Mouse (Mus musculus) urinary bladder, postnatal 14 days (tissue): ENCODE measurements around the gene Gns.

ENCODE experiments used
- DNase-seq: peaks from one replicate; pipeline ENCODE4 v3.0.0; 2021; ENCODE audit warnings: low spot score

Gene Gns

GRCm38 (mm10) chr10:121429981-121430682 is 65.2 kb downstream of the Gns start:
- no peak for DNase-seq

GRCm38 (mm10) chr10:121430764-121431540 is 66.1 kb downstream of the Gns start:
- DNase-seq = no peak

DNA sequence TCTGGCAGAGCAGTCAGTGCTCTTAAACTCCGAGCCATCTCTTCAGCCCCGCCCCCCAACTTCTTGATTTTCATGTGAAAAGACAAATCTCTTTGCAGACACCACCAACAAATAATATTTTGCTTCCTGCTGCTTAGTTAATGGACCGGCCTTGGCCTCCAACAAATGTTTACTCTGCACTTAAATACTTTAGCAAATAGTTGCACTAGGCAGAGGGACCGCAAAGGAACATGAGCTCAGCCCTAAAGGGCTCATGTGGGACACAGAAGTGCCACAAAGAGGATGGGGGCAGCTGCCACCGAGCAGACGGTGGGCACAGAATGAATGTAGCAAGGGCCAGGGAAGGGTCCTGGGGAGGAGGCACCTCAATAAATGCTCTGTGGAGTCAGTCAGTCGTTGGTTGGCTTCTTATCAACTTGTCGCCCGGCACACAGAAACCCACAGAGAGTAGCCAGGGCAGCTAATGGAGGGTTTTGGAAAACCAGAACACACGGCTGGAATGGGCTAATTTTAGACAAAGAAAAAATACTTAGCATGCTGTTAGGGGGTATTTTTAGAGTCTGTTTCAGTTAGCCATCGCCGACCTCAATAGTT is 67.2 kb downstream of the Gns start:
- DNase-seq = peak; percentile 59

DNA sequence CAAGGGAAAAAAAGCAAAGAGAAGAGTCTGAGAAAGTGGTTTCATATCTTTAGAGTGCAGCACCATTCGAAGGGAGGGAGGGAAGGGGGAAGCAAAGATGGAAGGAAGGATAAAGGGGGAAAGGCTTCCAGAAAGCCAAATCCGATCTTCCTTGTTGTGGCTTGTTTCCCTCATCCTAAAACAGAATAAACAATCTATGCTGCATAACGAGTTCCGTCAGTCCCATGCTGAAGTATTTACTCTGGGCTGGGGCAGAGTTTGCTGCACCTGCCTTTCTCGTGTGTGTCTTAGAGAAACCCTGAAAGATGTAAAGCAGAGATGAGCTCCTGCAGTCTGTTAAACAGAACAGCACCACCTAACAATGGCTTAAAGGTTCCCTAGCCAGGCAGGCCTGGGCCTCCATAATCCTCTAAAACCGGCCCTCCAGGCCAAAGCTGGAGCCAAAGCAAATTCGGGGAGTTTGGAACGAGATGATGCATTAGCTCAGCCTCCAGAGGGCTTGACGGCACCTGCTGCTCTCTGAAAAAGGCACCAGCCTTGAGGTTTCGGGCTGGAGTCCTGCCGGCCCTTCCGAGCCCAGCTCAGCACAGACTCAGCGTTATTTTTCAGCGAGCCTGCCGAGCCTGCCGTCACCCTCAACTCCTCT is 67.9 kb downstream of the Gns start:
- peak; percentile 41 for DNase-seq

GRCm38 (mm10) chr10:121434441-121435103 is 69.7 kb downstream of the Gns start:
- no peak for DNase-seq

GRCm38 (mm10) chr10:121435546-121436257 is 70.8 kb downstream of the Gns start:
- DNase-seq = peak; percentile 65

DNA sequence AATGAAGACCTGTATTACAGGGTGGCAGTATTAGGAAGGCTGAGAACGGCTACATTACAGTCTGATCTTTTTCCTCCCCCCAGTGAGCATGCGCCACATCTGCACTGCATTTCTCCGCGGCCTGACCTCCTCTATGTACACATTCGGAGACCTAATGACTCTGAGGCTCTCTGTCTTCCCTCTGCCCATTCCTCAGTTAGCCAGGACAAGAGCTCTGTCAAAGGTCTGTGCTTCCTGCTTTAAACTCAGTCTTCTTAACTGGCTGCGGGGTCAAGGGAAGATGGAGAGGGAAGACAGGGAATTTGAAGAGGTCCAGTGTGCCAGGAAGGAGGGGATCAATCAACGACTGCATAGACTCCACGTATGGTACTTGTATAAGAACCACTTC is 71.4 kb downstream of the Gns start:
- no peak for DNase-seq

GRCm38 (mm10) chr10:121436693-121437092 is 71.8 kb downstream of the Gns start:
- DNase-seq = no peak

GRCm38 (mm10) chr10:121438109-121438508 is 73.2 kb downstream of the Gns start:
- no peak for DNase-seq

DNA sequence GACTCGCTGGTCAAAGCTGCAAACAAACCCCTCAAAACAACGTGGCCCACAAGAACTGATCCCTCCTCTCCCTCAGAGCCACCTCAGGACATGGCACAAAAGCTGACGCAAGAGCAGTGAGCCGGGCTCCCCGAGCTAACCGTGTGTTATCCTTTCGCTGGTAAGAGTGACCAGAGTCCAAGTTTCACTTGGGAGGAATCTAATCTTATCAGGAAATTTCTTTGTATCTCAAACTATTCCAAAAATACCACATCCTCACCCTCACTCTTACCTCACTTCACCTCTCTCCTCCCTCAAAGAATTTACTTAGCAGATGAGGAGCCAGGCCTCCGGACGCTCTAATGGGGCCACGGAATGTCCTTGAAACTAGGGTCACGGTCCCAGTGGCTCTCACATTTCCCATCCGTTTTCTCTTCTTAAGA is 74.4 kb downstream of the Gns start:
- no peak for DNase-seq

GRCm38 (mm10) chr10:121443791-121444190 is 78.9 kb downstream of the Gns start:
- DNase-seq = peak; percentile 44

DNA sequence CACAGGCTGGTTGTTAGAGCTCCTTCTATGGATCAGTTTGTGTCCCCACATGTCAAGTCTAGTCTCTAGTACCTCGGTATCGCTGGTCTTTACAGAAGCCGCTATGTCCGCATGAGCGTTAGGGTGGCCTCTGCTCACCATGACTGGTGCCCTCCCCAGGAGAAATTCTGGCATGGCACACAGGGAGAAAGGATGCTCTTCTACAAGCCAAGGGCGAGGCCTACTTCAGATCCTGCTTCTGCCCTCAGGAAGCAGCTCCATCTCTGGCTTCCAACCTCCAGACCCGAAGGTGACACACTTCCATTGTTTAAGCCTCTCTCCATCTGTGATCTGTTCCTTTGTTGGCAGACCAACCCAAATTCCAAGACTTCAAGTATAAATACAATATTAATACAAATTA is 79.3 kb downstream of the Gns start:
- no peak for DNase-seq

DNA sequence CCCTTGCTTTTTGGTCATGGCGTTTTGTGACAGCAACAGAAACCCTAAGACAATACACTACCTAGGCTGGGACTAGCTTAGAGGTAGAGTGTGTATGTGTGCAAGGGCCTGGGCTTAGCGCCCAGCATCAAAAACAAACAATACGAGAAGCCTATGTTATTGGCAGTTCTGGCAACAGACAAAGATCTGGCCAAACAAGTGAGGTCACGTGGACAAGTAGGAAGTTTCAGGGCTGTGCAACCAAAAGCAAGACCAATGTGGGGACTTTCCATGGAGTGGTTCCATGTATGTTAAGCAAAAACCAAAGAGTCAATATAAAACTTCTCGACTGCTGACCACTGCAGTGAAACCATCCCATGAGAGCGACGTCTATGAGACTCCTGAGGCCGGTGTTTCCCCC is 80.9 kb downstream of the Gns start:
- no peak for DNase-seq
